Mouse (Mus musculus): ENCODE measurements around the gene Trim69. TPM values are rescaled to one million over a fixed set of nuclear protein-coding genes. Genes with fewer than 3 reads are reported as not detected.

Gene Trim69
- total RNA-seq, 1 experiment from 2014 or later: not detected

DNA sequence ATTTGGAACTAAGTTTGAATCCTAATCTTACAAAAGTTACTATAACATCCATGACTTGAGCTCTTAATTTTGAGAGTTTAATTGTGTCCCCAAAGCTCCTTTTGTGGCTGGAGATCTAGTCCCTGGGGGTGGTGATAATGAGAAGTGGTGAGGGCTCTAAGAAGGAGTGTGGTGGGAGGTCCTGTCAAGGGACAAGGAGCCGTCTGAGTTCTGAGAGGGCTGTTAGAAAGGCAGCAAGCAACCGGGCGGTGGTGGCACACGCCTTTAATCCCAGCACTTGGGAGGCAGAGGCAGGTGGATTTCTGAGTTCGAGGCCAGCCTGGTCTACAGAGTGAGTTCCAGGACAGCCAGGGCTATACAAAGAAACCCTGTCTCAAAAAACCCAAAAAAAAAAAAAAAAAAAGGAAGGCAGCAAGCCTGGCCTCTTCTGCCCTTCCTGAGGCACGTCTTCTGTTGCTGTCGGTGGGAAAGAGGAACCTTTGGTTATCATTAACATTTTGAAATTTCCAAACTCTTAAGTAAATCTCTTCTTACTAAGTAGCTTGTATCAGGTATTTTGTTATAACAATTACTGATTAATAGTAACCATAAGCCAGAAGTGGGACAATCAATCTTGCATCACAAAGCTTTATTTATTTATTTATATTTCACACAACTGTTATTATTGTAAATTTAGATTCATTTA is 6.7 kb upstream of the Trim69 start:
- DNase-seq: no peak

- DNase-seq: no peak
Observed at GRCm38 (mm10) chr2:122154479-122154878, 6.0 kb upstream of the Trim69 start.

- DNase-seq: no peak
Observed at GRCm38 (mm10) chr2:122155292-122155691, 5.2 kb upstream of the Trim69 start.

DNA sequence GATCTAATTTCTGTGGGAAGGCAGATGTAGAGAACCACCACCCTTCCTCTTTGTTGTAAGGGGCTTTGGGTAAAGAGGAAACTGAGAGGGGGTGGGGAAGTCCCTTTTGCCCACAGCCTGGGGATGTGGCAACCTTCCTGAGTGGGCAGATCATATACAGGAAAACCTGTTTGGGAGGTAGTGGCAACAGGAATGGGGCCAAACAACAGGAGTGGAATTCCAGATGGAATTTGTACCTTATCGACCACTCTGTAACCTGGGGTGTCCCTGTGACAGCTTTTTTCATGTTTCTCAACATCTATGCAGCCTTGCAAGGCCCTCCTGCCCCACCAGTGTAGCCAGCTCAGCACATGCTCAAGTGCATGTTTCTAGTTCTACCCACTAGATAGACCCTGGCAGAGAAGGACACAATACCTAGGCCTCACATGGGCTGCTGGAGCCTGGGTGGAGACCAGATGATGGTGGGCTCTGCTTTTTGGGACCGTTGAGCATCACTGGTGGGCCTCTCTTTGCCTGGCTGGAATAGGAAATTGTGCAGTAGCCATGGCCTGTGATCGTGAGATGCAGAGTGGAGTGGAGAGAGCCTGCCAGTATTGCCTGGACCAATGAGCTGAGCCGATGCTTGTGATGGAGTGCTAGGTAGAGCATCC is 4.3 kb upstream of the Trim69 start:
- no peak for DNase-seq

DNA sequence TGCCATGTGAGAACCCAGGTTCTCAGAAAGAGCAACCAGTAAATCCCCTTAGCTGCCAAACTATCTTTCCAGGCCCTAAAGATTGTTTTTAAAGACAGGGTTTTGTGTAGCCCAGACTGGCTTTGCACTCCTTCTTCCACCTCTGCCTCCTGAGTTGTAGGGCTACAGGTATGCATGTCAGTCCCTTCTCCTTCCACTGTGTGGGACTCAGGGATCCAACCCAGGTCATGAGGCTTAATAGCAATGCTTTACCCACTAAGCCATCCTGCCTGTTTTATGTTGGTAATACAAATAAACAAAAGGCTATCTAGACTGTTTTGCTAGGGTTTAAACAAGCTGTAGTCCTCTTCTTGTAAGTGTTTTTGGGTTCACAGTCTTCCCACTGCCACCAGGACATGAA is 2.9 kb upstream of the Trim69 start:
- no peak for DNase-seq

- DNase-seq: no peak
Observed at GRCm38 (mm10) chr2:122158362-122158802, 2.1 kb upstream of the Trim69 start.

- DNase-seq: no peak
Observed at GRCm38 (mm10) chr2:122159667-122160066, 833 bp upstream of the Trim69 start.

GRCm38 (mm10) chr2:122161542-122161941 is 1.0 kb downstream of the Trim69 start:
- no peak for DNase-seq

- no peak for DNase-seq
Observed at GRCm38 (mm10) chr2:122162529-122162928, 2.0 kb downstream of the Trim69 start.

- no peak for DNase-seq
Observed at GRCm38 (mm10) chr2:122163430-122164195, 3.1 kb downstream of the Trim69 start.

GRCm38 (mm10) chr2:122164293-122164692 is 3.8 kb downstream of the Trim69 start:
- no peak for DNase-seq

- DNase-seq: no peak
Observed at GRCm38 (mm10) chr2:122171292-122171691, 10.8 kb downstream of the Trim69 start.

GRCm38 (mm10) chr2:122172188-122172587 is 11.7 kb downstream of the Trim69 start:
- DNase-seq: no peak

- DNase-seq: no peak
Observed at GRCm38 (mm10) chr2:122180051-122180822, 19.7 kb downstream of the Trim69 start.

DNA sequence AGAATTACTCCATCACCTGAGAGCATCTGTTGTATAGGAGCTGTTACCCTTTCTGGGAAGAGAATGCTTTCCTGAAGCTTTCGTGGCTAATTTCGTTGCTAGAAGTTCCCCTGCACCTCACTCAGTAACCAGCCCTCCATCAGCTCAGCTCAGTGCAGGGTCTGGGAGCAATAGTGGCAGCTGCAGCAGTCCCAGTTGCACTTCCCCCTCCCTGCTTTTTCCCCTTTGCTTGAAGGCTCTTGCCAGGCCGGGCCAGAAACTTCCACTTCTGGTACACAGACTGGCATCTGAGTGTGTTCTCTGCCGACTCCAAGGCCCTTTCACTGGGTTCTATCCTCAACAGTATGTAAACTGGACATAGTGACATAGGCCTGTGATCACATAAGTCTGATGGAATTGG is 24.6 kb downstream of the Trim69 start:
- no peak for DNase-seq

GRCm38 (mm10) chr2:122186106-122186505 is 25.6 kb downstream of the Trim69 start, which contains the start of the genes Patl2 and Terb2:
Gene Patl2, minus strand, starts transcription at chr2:122186189.
Gene Terb2, plus strand, starts transcription at chr2:122186272.
- DNase-seq: no peak

DNA sequence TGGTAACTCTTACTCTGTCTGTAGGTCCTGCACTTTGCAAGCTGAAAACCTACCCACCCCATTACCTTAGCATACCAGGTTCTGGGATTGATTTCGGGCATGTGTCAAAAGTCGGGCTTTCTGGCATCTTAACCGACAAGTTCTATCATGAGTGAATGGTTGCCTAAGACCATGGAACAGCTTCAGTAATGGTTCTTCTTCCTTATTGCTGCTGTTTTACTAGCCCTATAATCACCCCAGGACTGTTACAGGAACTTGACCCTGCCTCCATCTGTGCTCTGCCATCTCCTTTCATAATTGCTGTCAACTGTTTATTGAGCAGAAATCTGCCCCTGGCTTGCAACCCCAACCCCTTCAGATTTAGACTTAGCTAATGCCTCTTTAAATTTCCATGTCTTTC is 26.3 kb downstream of the Trim69 start:
- DNase-seq: no peak

- no peak for DNase-seq
Observed at GRCm38 (mm10) chr2:122191849-122192248, 31.3 kb downstream of the Trim69 start.

- no peak for DNase-seq
Observed at GRCm38 (mm10) chr2:122194509-122194929, 34.0 kb downstream of the Trim69 start.

- DNase-seq: no peak
Observed at GRCm38 (mm10) chr2:122201501-122201900, 41.0 kb downstream of the Trim69 start.

- DNase-seq: no peak
Observed at GRCm38 (mm10) chr2:122206440-122207107, 46.1 kb downstream of the Trim69 start.
